Mouse (Mus musculus): ENCODE measurements around the gene Slc4a8. TPM values are rescaled to one million over a fixed set of nuclear protein-coding genes. Genes with fewer than 3 reads are reported as not detected.

The Slc4a8 gene
- polyA plus RNA-seq, 1 experiment, result 30.1 TPM

DNA sequence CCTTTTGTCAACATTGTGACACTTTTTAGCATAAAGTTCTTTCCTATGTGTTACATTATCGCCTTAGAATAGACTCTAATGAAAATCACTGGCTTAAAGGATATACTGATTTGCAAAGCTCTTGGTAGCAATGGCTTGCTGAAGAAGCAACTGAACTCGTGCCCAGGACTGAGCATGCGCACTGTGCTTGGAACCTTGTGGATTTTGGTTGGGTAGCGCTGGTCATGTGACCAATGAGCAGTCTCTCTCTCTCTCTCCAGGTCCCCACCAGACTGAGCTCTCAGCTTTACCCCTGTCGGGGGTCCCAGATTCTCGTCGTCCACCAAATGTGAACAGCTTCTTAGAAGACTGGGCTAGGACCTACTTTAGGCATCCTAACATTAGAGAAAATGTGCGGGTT is 75.2 kb downstream of the Slc4a8 start:
- Histone ChIP-seq H3K27ac (ENCODE audit: insufficient read depth, low read length) (no peak overlapping the region), H3K4me1 (ENCODE audit: control insufficient read depth, insufficient read depth, low read length) (no peaks in the 10 kb centered on the region), H3K27me3 (ENCODE audit: control insufficient read depth, insufficient read depth, low read length) (no peaks in the 10 kb centered on the region), H3K4me3 (replicated peaks; ENCODE audit: insufficient read depth, low read depth, low read length) (no peak overlapping the region)
- 85% methylated on average over 8 of the region's 8 CpGs for WGBS
- TF ChIP-seq CTCF (IDR thresholded peaks at IDR 0.05; ENCODE audit: borderline replicate concordance, insufficient read depth, low read depth, low read length) (no peak), POLR2A (IDR thresholded peaks at IDR 0.05; ENCODE audit: borderline replicate concordance, insufficient read depth, low read length) (no peak)
- DNase-seq, result no peak

DNA sequence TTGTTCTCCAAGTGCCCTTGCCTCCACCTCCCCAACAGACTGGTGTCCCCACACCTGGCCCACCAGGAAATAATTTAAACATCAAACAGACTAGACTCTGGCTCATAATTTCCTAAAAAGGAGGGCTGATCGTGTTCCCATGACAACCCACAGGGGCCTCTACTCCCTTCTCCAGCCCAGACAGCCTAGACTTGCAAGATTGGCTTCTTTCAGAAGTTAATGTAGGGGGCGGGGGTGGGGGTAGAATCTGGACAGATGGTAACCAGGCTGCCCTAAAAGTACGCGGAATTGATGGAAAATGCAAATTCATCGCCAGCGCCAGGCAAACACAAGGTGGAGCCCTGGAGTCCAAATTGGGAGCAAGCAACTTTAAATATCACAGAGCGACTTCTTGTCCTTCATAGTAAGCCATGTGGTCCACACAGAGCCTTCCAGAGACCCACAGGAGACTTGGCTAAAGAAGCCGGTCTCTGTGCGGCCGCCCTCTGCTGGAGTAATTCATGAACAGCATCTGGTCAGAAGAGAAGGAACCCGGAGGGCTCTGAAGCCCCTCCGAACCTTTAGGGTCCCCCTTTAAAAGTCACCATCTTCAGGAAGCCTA is 77.2 kb downstream of the Slc4a8 start:
- DNase-seq, result peak; percentile 78 to 81
- H3K4me1 ChIP-seq (ENCODE audit: control insufficient read depth, insufficient read depth, low read length), result no peaks in the 10 kb centered on the region
- TF ChIP-seq CTCF (IDR thresholded peaks at IDR 0.05; ENCODE audit: borderline replicate concordance, insufficient read depth, low read depth, low read length), result peak; percentile 72
- no peak for TF ChIP-seq POLR2A (IDR thresholded peaks at IDR 0.05; ENCODE audit: borderline replicate concordance, insufficient read depth, low read length)
- H3K4me3 ChIP-seq (replicated peaks; ENCODE audit: insufficient read depth, low read depth, low read length), result no peak overlapping the region
- H3K27ac ChIP-seq (ENCODE audit: insufficient read depth, low read length), result no peak overlapping the region
- no peaks in the 10 kb centered on the region for H3K27me3 ChIP-seq (ENCODE audit: control insufficient read depth, insufficient read depth, low read length)
- WGBS, result 6% methylated on average over 12 of the region's 12 CpGs

DNA sequence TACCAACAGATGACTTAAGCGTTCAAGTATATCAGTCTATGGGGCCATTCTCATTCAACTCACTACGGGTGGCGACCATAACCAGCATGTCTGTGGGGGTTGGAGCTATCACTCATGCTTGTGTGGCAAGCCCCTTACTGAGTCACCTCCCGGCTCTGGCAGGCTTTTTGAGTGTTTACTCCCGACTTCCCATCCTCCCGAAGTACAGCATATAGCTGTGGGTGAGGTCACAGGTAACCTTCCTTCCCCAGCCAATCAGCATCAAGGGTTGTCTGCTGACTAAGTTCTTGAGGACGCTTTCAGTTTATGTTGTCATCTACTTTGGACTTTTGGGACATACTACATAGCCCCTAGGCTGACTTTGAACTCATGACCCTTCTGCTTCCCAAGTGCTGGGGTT is 82.8 kb downstream of the Slc4a8 start:
- no peak for DNase-seq
- 92% methylated on average over 7 of the region's 7 CpGs for WGBS

DNA sequence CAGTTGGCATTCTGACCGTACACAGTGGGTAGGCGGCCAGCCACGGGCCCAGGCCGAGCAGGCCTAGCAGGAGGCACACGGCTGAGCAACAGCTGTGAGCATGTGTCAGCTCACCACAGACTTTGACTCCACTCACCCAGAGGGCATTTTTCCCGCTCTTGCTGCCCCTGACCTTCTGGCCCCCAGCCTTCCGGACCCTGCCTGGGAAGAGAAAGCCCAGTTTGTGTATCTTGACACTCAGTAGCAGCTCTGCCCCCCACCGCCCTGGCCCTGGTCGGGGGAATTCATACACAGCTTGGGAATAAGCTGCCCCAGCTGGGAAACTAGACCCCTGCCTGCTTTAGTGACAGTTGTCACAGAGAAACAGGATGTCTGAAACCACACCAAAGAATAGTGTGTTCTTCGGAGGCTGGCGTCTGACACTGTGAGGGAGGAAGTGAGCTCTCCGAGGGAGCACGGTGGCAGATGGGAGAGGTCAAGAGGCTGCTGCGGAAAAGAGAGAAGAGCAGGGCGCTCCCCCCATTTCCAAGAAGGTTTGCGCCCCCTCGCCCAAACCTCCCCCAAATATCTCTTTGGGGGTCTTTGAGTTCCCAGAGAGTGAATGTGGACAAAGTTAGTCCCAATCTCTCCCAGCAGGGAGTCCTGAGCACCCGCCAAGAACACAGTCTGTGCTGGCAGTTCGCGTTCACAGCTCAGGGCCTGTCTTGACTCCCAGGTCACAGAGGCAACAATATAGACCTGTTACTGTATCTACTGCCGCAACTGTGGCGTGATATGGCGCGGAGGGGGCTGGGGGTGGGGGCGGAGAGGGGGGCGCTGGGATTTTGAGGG is 83.7 kb downstream of the Slc4a8 start:
- DNase-seq, result peak; percentile 47 to 54
- H3K4me3 ChIP-seq (replicated peaks; ENCODE audit: insufficient read depth, low read depth, low read length), result no peak overlapping the region
- no peaks in the 10 kb centered on the region for H3K27me3 ChIP-seq (ENCODE audit: control insufficient read depth, insufficient read depth, low read length)
- no peak for TF ChIP-seq POLR2A (IDR thresholded peaks at IDR 0.05; ENCODE audit: borderline replicate concordance, insufficient read depth, low read length)
- no peak for TF ChIP-seq CTCF (IDR thresholded peaks at IDR 0.05; ENCODE audit: borderline replicate concordance, insufficient read depth, low read depth, low read length)
- no peak overlapping the region for H3K27ac ChIP-seq (ENCODE audit: insufficient read depth, low read length)
- WGBS, result 18% methylated on average over 26 of the region's 26 CpGs
- H3K4me1 ChIP-seq (ENCODE audit: control insufficient read depth, insufficient read depth, low read length), result peaks cover 11% of the 10 kb centered on the region

More for the DNA sequence above, 82.8 kb downstream of the Slc4a8 start:
- H3K27ac ChIP-seq (ENCODE audit: insufficient read depth, low read length), result no peak overlapping the region
- no peaks in the 10 kb centered on the region for H3K27me3 ChIP-seq (ENCODE audit: control insufficient read depth, insufficient read depth, low read length)
- peaks cover 11% of the 10 kb centered on the region for H3K4me1 ChIP-seq (ENCODE audit: control insufficient read depth, insufficient read depth, low read length)
- H3K4me3 ChIP-seq (replicated peaks; ENCODE audit: insufficient read depth, low read depth, low read length), result no peak overlapping the region
- TF ChIP-seq CTCF (IDR thresholded peaks at IDR 0.05; ENCODE audit: borderline replicate concordance, insufficient read depth, low read depth, low read length) (no peak), POLR2A (IDR thresholded peaks at IDR 0.05; ENCODE audit: borderline replicate concordance, insufficient read depth, low read length) (no peak)

DNA sequence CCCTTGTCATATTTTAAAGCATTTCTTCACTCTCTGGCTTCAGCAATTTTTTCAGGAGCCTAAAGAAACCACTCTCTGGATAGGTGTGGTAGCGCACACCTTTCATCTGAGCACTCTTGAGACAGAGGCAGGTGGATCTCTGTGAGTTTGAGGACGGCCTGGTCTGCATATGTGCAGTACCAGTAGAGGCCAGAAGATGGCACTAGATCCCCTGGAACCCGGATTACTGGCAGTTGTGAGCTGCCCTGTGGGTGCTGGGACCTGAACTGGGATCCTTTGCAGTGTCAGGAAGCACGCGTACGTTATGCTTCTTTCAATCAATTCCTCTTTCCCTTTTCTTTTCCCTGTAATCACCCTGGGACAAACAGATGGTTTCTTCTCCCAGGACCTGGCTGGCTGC is 85.6 kb downstream of the Slc4a8 start:
- Histone ChIP-seq H3K27me3 (ENCODE audit: control insufficient read depth, insufficient read depth, low read length) (no peaks in the 10 kb centered on the region), H3K4me1 (ENCODE audit: control insufficient read depth, insufficient read depth, low read length) (peaks cover 11% of the 10 kb centered on the region), H3K27ac (ENCODE audit: insufficient read depth, low read length) (no peak overlapping the region), H3K4me3 (replicated peaks; ENCODE audit: insufficient read depth, low read depth, low read length) (no peak overlapping the region)
- WGBS, result 90% methylated on average over 6 of the region's 6 CpGs
- no peak for DNase-seq
- TF ChIP-seq CTCF (IDR thresholded peaks at IDR 0.05; ENCODE audit: borderline replicate concordance, insufficient read depth, low read depth, low read length) (0 out of 2 replicates have a peak, but pooled peaks have one; percentile 28), POLR2A (IDR thresholded peaks at IDR 0.05; ENCODE audit: borderline replicate concordance, insufficient read depth, low read length) (no peak)

DNA sequence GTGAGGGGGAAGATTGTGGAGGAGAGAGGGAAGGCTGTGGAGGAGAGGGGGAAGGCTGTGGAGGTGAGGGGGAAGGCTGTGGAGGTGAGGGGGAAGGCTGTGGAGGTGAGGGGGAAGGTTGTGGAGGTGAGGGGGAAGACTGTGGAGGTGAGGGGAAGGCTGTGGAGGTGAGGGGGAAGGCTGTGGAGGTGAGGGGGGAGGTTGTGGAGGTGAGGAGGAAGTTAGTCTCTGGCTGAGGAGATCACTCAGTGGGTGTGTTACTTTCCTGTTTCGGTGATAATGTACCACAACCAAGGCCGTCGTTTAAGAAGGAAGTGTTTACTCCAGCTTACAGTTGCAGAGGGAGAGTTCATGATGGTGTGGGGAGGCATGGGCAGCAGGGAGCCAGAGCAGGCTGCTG is 96.0 kb downstream of the Slc4a8 start:
- no peaks in the 10 kb centered on the region for H3K4me1 ChIP-seq (ENCODE audit: control insufficient read depth, insufficient read depth, low read length)
- DNase-seq, result no peak
- 89% methylated on average over 3 of the region's 3 CpGs for WGBS
- no peaks in the 10 kb centered on the region for H3K27me3 ChIP-seq (ENCODE audit: control insufficient read depth, insufficient read depth, low read length)
- TF ChIP-seq CTCF (IDR thresholded peaks at IDR 0.05; ENCODE audit: borderline replicate concordance, insufficient read depth, low read depth, low read length), result no peak
- no peak for TF ChIP-seq POLR2A (IDR thresholded peaks at IDR 0.05; ENCODE audit: borderline replicate concordance, insufficient read depth, low read length)
- H3K27ac ChIP-seq (ENCODE audit: insufficient read depth, low read length), result no peak overlapping the region
- H3K4me3 ChIP-seq (replicated peaks; ENCODE audit: insufficient read depth, low read depth, low read length), result no peak overlapping the region

DNA sequence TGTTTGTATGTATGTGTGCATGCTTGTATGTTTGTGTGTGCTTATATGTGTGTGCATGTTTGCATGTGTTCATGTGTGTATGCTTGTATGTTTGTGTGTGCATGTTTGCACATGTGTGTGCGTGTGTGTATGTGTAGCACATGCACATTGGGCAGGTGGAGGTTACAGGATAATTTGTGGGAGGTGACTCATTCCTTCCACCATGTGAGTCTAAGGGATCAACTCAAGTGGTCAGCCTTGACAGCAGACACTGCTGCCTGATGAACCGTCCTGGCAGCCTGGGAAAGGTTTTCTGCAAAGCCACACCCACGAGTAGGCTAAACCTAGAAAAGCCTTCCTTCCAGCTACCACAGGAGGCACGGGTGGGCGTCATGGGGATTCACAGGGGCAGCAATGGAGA is 99.3 kb downstream of the Slc4a8 start:
- Histone ChIP-seq H3K27ac (ENCODE audit: insufficient read depth, low read length) (no peak overlapping the region), H3K4me3 (replicated peaks; ENCODE audit: insufficient read depth, low read depth, low read length) (no peak overlapping the region), H3K4me1 (ENCODE audit: control insufficient read depth, insufficient read depth, low read length) (no peaks in the 10 kb centered on the region), H3K27me3 (ENCODE audit: control insufficient read depth, insufficient read depth, low read length) (no peaks in the 10 kb centered on the region)
- no peak for TF ChIP-seq POLR2A (IDR thresholded peaks at IDR 0.05; ENCODE audit: borderline replicate concordance, insufficient read depth, low read length)
- no peak for TF ChIP-seq CTCF (IDR thresholded peaks at IDR 0.05; ENCODE audit: borderline replicate concordance, insufficient read depth, low read depth, low read length)
- no peak for DNase-seq
- WGBS, result 46% methylated on average over 5 of the region's 5 CpGs

DNA sequence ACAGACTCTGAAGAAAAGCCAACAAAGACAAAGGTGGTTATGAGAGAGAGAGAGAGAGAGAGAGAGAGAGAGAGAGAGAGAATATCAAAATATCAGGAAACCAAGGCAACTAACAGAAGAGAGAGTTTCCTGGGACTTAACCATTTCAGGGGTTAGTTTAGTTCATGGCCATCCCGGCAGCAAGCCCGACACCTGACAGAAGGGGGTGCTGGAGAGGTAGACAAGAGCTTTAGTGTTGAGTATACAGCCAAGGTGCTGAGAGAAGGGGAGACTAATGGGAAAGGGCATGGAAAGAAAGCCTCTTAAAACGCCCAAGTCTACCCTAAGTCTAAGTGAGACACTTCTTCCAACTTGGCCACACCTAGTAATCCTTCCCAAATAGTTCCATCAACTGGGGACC is 104.0 kb downstream of the Slc4a8 start:
- TF ChIP-seq CTCF (IDR thresholded peaks at IDR 0.05; ENCODE audit: borderline replicate concordance, insufficient read depth, low read depth, low read length) (peak; percentile 44; the same call in 1 of the 2 replicates), POLR2A (IDR thresholded peaks at IDR 0.05; ENCODE audit: borderline replicate concordance, insufficient read depth, low read length) (no peak)
- WGBS, result 72% methylated on average over 3 of the region's 3 CpGs
- H3K4me1 ChIP-seq (ENCODE audit: control insufficient read depth, insufficient read depth, low read length), result no peaks in the 10 kb centered on the region

More for the DNA sequence above, 104.0 kb downstream of the Slc4a8 start:
- H3K27ac ChIP-seq (ENCODE audit: insufficient read depth, low read length), result no peak overlapping the region
- no peaks in the 10 kb centered on the region for H3K27me3 ChIP-seq (ENCODE audit: control insufficient read depth, insufficient read depth, low read length)
- DNase-seq, result no peak
- no peak overlapping the region for H3K4me3 ChIP-seq (replicated peaks; ENCODE audit: insufficient read depth, low read depth, low read length)
